Mouse (Mus musculus) embryonic facial prominence, embryonic 10.5 days (tissue): Measurements from ENCODE around the gene Cdc42ep1. TPM values are rescaled to one million over a fixed set of nuclear protein-coding genes. Genes with fewer than 3 reads are reported as not detected.

ENCODE experiments used
- DNase-seq: peaks from one replicate; pipeline ENCODE4 v3.0.0-alpha.2; 2017; ENCODE audit warnings: low spot score
- H3K27ac ChIP-seq: fragments of 300-500 bp; sonication (generic); replicated peaks from 2 replicates; pipeline ENCODE4 v1.5.1; 2016; ENCODE audit warnings: mild to moderate bottlenecking
- H3K27me3 ChIP-seq: fragments of 300-500 bp; sonication (generic); replicated peaks from 2 replicates; pipeline ENCODE4 v1.6.1; 2016; ENCODE audit warnings: low read depth, mild to moderate bottlenecking; ENCODE audit not compliant: poor library complexity, severe bottlenecking
- H3K36me3 ChIP-seq: fragments of 300-500 bp; sonication (generic); replicated peaks from 2 replicates; pipeline ENCODE4 v1.6.1; 2016; ENCODE audit warnings: mild to moderate bottlenecking, moderate library complexity
- H3K4me1 ChIP-seq: fragments of 300-500 bp; sonication (generic); 2 replicates; pipeline ENCODE4 v1.6.1; 2016
- H3K4me3 ChIP-seq: fragments of 300-500 bp; sonication (generic); 2 replicates; pipeline ENCODE4 v1.5.1; 2016; ENCODE audit warnings: mild to moderate bottlenecking, moderate library complexity
- H3K9me3 ChIP-seq: fragments of 300-500 bp; sonication (generic); 2 replicates; pipeline ENCODE4 v1.6.1; 2016; ENCODE audit warnings: mild to moderate bottlenecking
- WGBS: fragments of 180-500 bp; shearing (Covaris S2); methylation state at CpG from one replicate; pipeline ENCODE4 v1.1.7; 2016; 5-methylcytosine and 5-hydroxymethylcytosine counted together
- polyA plus RNA-seq: library from polyadenylated mRNA; unstranded; fragments of >200 nt; fragmentation: Nextera tagmentation; extraction: Ambion mirVana; gene quantifications from 2 replicates; pipeline ENCODE4 v1.2.1, GENCODE M21; 2016

The Cdc42ep1 gene
- polyA plus RNA-seq, 1 experiment from 2014 or later, result 20.8 TPM

GRCm38 (mm10) chr15:78855303-78855965, 13.0 kb downstream of the Cdc42ep1 start, which contains the start of gene Lgals2:
Gene Lgals2 (minus strand): TSS chr15:78855529.
- no peak within 1 kb of the TSS for H3K27ac ChIP-seq
- 84% methylated on average over 8 of the region's 8 CpGs for WGBS
- DNase-seq, result no peak

GRCm38 (mm10) chr15:78857009-78857408, 14.6 kb downstream of the Cdc42ep1 start:
- Histone ChIP-seq H3K9me3 (no peaks in the 10 kb centered on the region), H3K36me3 (no peaks in the 10 kb centered on the region), H3K27ac (no peak overlapping the region), H3K27me3 (0 out of 2 replicates have a peak, but pooled peaks cover 4% of the 10 kb centered on the region), H3K4me1 (peaks cover 18% of the 10 kb centered on the region), H3K4me3 (no peak overlapping the region)
- no peak for DNase-seq
- 84% methylated on average over 7 of the region's 7 CpGs for WGBS

More at GRCm38 (mm10) chr15:78855303-78855965, 13.0 kb downstream of the Cdc42ep1 start, which contains the start of gene Lgals2:
- Histone ChIP-seq H3K27me3 (0 out of 2 replicates have a peak, but pooled peaks cover 7% of the 10 kb centered on the region), H3K4me3 (no peak within 1 kb of the TSS), H3K9me3 (no peaks in the 10 kb centered on the region), H3K4me1 (peaks cover 34% of the 10 kb centered on the region), H3K36me3 (no peaks in the 10 kb centered on the region)

GRCm38 (mm10) chr15:78859311-78859710, 16.9 kb downstream of the Cdc42ep1 start:
- Histone ChIP-seq H3K36me3 (no peaks in the 10 kb centered on the region), H3K27me3 (0 out of 2 replicates have a peak, but pooled peaks cover 4% of the 10 kb centered on the region), H3K4me3 (no peak overlapping the region), H3K9me3 (no peaks in the 10 kb centered on the region), H3K4me1 (peaks cover 24% of the 10 kb centered on the region), H3K27ac (peak overlapping the region; percentile 41; the same call in 1 of the 2 replicates)
- no peak for DNase-seq
- 77% methylated on average over 4 of the region's 4 CpGs for WGBS

- Histone ChIP-seq H3K27me3 (0 out of 2 replicates have a peak, but pooled peaks cover 4% of the 10 kb centered on the region), H3K27ac (peak overlapping the region; percentile 41; the same call in 1 of the 2 replicates), H3K4me3 (no peak overlapping the region), H3K36me3 (no peaks in the 10 kb centered on the region), H3K4me1 (peaks cover 24% of the 10 kb centered on the region), H3K9me3 (no peaks in the 10 kb centered on the region)
- WGBS, result 66% methylated on average over 6 of the region's 6 CpGs
- no peak for DNase-seq
Measured at GRCm38 (mm10) chr15:78859714-78860113, 17.3 kb downstream of the Cdc42ep1 start.

- Histone ChIP-seq H3K4me1 (peaks cover 24% of the 10 kb centered on the region), H3K4me3 (no peak overlapping the region), H3K9me3 (no peaks in the 10 kb centered on the region), H3K27ac (no peak overlapping the region), H3K27me3 (no peaks in the 10 kb centered on the region), H3K36me3 (no peaks in the 10 kb centered on the region)
- DNase-seq, result no peak
- 93% methylated on average over 5 of the region's 5 CpGs for WGBS
Measured at GRCm38 (mm10) chr15:78862280-78862679, 19.9 kb downstream of the Cdc42ep1 start.

GRCm38 (mm10) chr15:78863154-78863553, 20.7 kb downstream of the Cdc42ep1 start:
- H3K36me3 ChIP-seq, result no peaks in the 10 kb centered on the region
- H3K27ac ChIP-seq, result no peak overlapping the region
- no peak for DNase-seq
- no peaks in the 10 kb centered on the region for H3K27me3 ChIP-seq
- no peaks in the 10 kb centered on the region for H3K9me3 ChIP-seq
- H3K4me1 ChIP-seq, result peaks cover 30% of the 10 kb centered on the region
- H3K4me3 ChIP-seq, result no peak overlapping the region
- 85% methylated on average over 2 of the region's 2 CpGs for WGBS

- H3K9me3 ChIP-seq, result no peaks in the 10 kb centered on the region
- H3K4me1 ChIP-seq, result peaks cover 32% of the 10 kb centered on the region
- 43% methylated on average over 13 of the region's 13 CpGs for WGBS
- no peak overlapping the region for H3K27ac ChIP-seq
- DNase-seq, result no peak
- no peaks in the 10 kb centered on the region for H3K36me3 ChIP-seq
- H3K4me3 ChIP-seq, result no peak overlapping the region
- H3K27me3 ChIP-seq, result no peaks in the 10 kb centered on the region
Measured at GRCm38 (mm10) chr15:78863852-78864253, 21.4 kb downstream of the Cdc42ep1 start.

GRCm38 (mm10) chr15:78868398-78868797, 26.0 kb downstream of the Cdc42ep1 start:
- Histone ChIP-seq H3K27ac (peak overlapping the region; percentile 70), H3K9me3 (no peaks in the 10 kb centered on the region), H3K4me1 (peaks cover 31% of the 10 kb centered on the region), H3K36me3 (no peaks in the 10 kb centered on the region), H3K27me3 (no peaks in the 10 kb centered on the region), H3K4me3 (peak overlapping the region; percentile 11; the same call in 1 of the 2 replicates)
- DNase-seq, result peak; percentile 79
- 13% methylated on average over 9 of the region's 9 CpGs for WGBS

GRCm38 (mm10) chr15:78868826-78869233, 26.4 kb downstream of the Cdc42ep1 start:
- Histone ChIP-seq H3K36me3 (no peaks in the 10 kb centered on the region), H3K4me3 (peak overlapping the region; percentile 11; the same call in 1 of the 2 replicates), H3K9me3 (no peaks in the 10 kb centered on the region), H3K27me3 (peaks cover 3% of the 10 kb centered on the region), H3K27ac (peak overlapping the region; percentile 70), H3K4me1 (peaks cover 31% of the 10 kb centered on the region)
- no peak for DNase-seq
- WGBS, result 59% methylated on average over 7 of the region's 7 CpGs

- no peak overlapping the region for H3K4me3 ChIP-seq
- 0 out of 2 replicates have a peak overlapping the region, but pooled peaks have one; percentile 10 for H3K27ac ChIP-seq
- peaks cover 6% of the 10 kb centered on the region for H3K27me3 ChIP-seq
- DNase-seq, result peak; percentile 50
- peaks cover 32% of the 10 kb centered on the region for H3K4me1 ChIP-seq
- H3K36me3 ChIP-seq, result no peaks in the 10 kb centered on the region
- no peaks in the 10 kb centered on the region for H3K9me3 ChIP-seq
- WGBS, result 26% methylated on average over 6 of the region's 6 CpGs
Measured at GRCm38 (mm10) chr15:78869775-78870174, 27.4 kb downstream of the Cdc42ep1 start.

GRCm38 (mm10) chr15:78872021-78872608, 29.7 kb downstream of the Cdc42ep1 start:
- Histone ChIP-seq H3K27ac (no peak overlapping the region), H3K4me3 (no peak overlapping the region), H3K36me3 (no peaks in the 10 kb centered on the region), H3K9me3 (no peaks in the 10 kb centered on the region), H3K27me3 (peaks cover 6% of the 10 kb centered on the region), H3K4me1 (peaks cover 50% of the 10 kb centered on the region)
- DNase-seq, result no peak
- WGBS, result 63% methylated on average over 5 of the region's 5 CpGs

- DNase-seq, result no peak
- H3K36me3 ChIP-seq, result no peaks in the 10 kb centered on the region
- peak overlapping the region; percentile 48; the same call in 1 of the 2 replicates for H3K27ac ChIP-seq
- peaks cover 46% of the 10 kb centered on the region for H3K4me1 ChIP-seq
- no peak overlapping the region for H3K4me3 ChIP-seq
- WGBS, result 60% methylated on average over 13 of the region's 13 CpGs
- H3K9me3 ChIP-seq, result no peaks in the 10 kb centered on the region
- H3K27me3 ChIP-seq, result peaks cover 6% of the 10 kb centered on the region
Measured at GRCm38 (mm10) chr15:78873803-78874435, 31.5 kb downstream of the Cdc42ep1 start.
